Mouse (Mus musculus): Measurements from ENCODE around the gene Klrb1f. TPM values are rescaled to one million over a fixed set of nuclear protein-coding genes. Genes with fewer than 3 reads are reported as not detected.
"Not testable (repeated sequence)": the region's sequence is repeated elsewhere in the genome, so short reads cannot be mapped to it uniquely, and the experiment has no call there.

Gene Klrb1f
- 0.67 and 0.68 TPM in 2 replicates for polyA plus RNA-seq (2015; fragmentation: Nextera tagmentation; extraction: Ambion mirVana)

DNA sequence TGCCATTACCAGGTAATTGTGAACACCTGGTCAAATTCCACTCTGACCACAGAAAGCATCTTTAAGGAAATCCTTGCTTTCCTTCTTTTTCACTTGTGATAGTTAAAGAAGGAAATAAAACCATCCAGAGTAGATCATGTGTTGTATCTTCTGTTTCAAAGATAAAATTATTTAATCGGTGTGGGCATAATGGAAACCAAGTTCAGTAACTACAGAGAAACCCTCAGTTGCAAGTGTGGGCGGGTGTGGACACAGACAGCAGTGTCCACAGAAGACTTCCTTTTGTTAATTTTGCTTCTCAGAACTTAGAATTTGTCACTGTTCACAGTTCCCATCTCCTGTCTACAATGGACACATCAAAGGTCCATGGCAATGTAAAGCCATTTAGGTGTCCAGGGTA, at the start of gene Klrb1f:
TSS of gene Klrb1f (plus strand) at position 301 of the 400 bp plus-strand sequence.
- H3K27me3 ChIP-seq (ENCODE audit: control insufficient read depth, insufficient read depth, low read depth, low read length) = no peaks in the 10 kb centered on the region
- H3K4me2 ChIP-seq (ENCODE audit: low read depth, low read length) = no peak within 1 kb of the TSS
- H3K36me3 ChIP-seq (ENCODE audit: control insufficient read depth, insufficient read depth, low read length) = no peaks in the 10 kb centered on the region
- no peak within 1 kb of the TSS for H3K4me3 ChIP-seq (ENCODE audit: low read length)
- 89% methylated on average over 2 of the region's 2 CpGs for WGBS
- no peak within 1 kb of the TSS for H3K27ac ChIP-seq (ENCODE audit: low read length)
- no peak for ATAC-seq (ENCODE audit: low read depth)
- H3K4me1 ChIP-seq (replicated peaks; ENCODE audit: control insufficient read depth, insufficient read depth, low read length) = peaks cover 4% of the 10 kb centered on the region
- no peaks in the 10 kb centered on the region; the same call in 1 of the 2 replicates for H3K9me3 ChIP-seq (ENCODE audit: control insufficient read depth, low read length)
- H3K9ac ChIP-seq (ENCODE audit: low read length) = no peak within 1 kb of the TSS

DNA sequence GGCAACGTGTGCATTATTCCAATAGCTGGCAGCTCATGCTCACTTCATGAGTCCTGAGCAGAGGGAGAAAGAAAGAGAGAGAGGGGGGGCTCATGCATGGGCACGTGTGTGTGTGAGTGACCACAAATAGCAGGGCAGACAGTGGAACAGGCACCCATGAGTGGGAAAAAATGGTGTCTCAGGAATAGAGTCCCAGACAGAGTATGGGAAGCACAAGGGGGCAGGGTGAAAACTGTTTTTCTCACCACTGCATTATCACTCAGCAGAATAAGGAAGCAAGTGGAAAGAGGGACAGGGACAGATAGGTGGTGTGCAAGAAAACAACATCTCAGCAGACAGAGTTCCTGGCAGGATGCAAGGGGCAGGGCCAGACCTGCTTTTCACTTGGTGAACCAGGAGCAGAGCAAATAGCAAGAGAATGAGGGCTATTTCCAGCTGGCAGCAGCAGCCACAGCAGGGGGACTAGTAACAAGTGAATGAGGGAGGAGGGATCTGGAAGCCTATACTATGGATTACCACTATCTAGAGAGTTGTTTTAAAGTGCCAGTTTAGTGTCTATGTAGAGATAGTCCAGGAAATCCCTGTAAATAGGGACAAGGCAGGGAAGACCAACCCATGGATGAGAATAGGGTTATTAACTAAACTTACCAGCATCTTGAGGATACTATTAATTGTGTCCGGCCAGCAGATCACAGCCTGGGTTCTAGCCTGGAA, 49.5 kb upstream of the Klrb1f start:
- Histone ChIP-seq H3K9ac (ENCODE audit: low read length) (no peak overlapping the region; the same call in 1 of the 2 replicates), H3K27ac (ENCODE audit: low read length) (no peak overlapping the region), H3K36me3 (ENCODE audit: control insufficient read depth, insufficient read depth, low read length) (no peaks in the 10 kb centered on the region), H3K27me3 (ENCODE audit: control insufficient read depth, insufficient read depth, low read depth, low read length) (no peaks in the 10 kb centered on the region), H3K4me1 (replicated peaks; ENCODE audit: control insufficient read depth, insufficient read depth, low read length) (peaks cover 12% of the 10 kb centered on the region; the same call in 1 of the 2 replicates), H3K4me2 (ENCODE audit: low read depth, low read length) (no peak overlapping the region), H3K9me3 (ENCODE audit: control insufficient read depth, low read length) (no peaks in the 10 kb centered on the region), H3K4me3 (ENCODE audit: low read length) (no peak overlapping the region)
- 0 out of 2 replicates have a peak, but pooled peaks have one; percentile 14 for ATAC-seq (ENCODE audit: low read depth)
- WGBS = 57% methylated on average over 3 of the region's 3 CpGs

DNA sequence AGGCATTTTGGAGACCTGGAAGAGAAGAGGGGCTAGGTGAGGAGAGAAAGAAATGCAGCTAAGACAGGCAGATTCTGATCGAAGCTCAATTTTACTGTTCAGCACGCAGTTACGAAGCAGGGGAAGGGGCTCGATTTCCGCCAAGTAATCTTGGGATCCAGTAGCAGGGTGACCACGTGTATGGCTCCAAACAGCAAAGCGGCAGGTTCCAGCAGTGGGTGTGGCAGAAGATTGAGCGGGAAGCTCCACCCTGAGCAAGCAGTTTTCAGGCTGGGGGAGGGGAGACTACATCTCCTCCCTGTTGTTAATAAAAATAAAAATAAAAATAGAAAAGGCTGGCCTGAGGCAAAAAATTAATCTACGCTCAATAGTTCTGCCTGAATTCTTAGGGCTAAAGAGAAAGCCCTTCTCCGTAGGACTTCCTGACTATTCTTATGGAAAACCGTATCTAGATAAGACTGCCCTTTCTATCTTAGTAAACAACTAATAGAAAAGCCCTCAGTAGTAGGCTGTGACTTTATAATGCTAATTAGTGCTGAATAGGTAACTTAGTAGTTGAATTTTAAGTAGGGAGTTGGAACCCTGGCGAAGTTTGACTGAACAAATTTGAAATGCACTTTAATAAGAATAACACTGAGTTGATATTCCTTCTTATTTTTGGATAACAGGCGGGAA, 48.8 kb upstream of the Klrb1f start:
- Histone ChIP-seq H3K4me3 (ENCODE audit: low read length) (no peak overlapping the region), H3K27ac (ENCODE audit: low read length) (no peak overlapping the region), H3K4me2 (ENCODE audit: low read depth, low read length) (no peak overlapping the region), H3K9me3 (ENCODE audit: control insufficient read depth, low read length) (no peaks in the 10 kb centered on the region), H3K9ac (ENCODE audit: low read length) (no peak overlapping the region), H3K36me3 (ENCODE audit: control insufficient read depth, insufficient read depth, low read length) (no peaks in the 10 kb centered on the region), H3K27me3 (ENCODE audit: control insufficient read depth, insufficient read depth, low read depth, low read length) (no peaks in the 10 kb centered on the region), H3K4me1 (replicated peaks; ENCODE audit: control insufficient read depth, insufficient read depth, low read length) (peaks cover 12% of the 10 kb centered on the region; the same call in 1 of the 2 replicates)
- WGBS = 72% methylated on average over 13 of the region's 13 CpGs
- ATAC-seq (ENCODE audit: low read depth) = no peak

DNA sequence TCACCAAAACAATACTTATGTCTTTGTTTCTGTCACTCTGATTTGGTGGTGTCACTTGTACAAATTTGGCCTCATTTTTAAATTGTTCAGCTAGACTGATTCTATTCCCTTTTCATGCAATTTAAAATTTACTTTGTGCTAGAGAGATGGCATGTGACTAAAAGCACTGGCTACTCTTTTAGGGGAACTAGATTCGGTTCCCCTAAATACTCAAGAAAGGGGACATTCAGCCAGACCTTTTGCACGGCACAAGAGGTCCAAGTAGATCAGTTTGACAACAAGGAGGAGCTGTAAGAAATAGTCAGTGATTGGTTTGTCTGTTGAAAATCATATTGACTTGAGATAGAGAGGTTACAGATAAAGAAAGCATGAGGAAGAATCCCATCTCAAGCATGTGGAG, 44.3 kb upstream of the Klrb1f start:
- no peak for ATAC-seq (ENCODE audit: low read depth)
- Histone ChIP-seq H3K27me3 (ENCODE audit: control insufficient read depth, insufficient read depth, low read depth, low read length) (no peaks in the 10 kb centered on the region), H3K36me3 (ENCODE audit: control insufficient read depth, insufficient read depth, low read length) (no peaks in the 10 kb centered on the region), H3K27ac (ENCODE audit: low read length) (no peak overlapping the region), H3K4me2 (ENCODE audit: low read depth, low read length) (no peak overlapping the region), H3K4me3 (ENCODE audit: low read length) (no peak overlapping the region), H3K9me3 (ENCODE audit: control insufficient read depth, low read length) (no peaks in the 10 kb centered on the region; the same call in 1 of the 2 replicates), H3K9ac (ENCODE audit: low read length) (no peak overlapping the region), H3K4me1 (replicated peaks; ENCODE audit: control insufficient read depth, insufficient read depth, low read length) (no peaks in the 10 kb centered on the region; the same call in 1 of the 2 replicates)
- WGBS = 79% methylated on average over 2 of the region's 2 CpGs

DNA sequence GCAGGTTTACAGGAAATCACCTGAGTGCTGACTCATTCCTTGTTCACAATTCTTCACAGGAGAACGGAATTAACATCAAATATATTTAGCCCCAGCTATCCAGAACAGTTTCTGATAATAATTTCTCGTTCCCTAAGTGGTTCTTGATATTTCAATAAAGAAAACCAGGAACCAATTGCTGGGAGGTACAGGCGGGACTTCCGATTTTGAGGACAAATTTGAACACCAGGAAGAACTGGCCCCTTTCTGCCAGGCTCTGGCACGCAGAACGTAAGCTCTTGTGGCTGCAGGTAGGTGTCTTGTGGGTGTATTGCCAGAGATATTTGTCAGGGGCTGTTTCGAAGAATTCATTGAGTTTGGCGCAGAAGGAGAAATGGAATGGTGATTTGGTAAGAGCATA, 37.1 kb upstream of the Klrb1f start:
- no peak for ATAC-seq (ENCODE audit: low read depth)
- no peak overlapping the region for H3K4me3 ChIP-seq (ENCODE audit: low read length)
- H3K27ac ChIP-seq (ENCODE audit: low read length) = no peak overlapping the region

DNA sequence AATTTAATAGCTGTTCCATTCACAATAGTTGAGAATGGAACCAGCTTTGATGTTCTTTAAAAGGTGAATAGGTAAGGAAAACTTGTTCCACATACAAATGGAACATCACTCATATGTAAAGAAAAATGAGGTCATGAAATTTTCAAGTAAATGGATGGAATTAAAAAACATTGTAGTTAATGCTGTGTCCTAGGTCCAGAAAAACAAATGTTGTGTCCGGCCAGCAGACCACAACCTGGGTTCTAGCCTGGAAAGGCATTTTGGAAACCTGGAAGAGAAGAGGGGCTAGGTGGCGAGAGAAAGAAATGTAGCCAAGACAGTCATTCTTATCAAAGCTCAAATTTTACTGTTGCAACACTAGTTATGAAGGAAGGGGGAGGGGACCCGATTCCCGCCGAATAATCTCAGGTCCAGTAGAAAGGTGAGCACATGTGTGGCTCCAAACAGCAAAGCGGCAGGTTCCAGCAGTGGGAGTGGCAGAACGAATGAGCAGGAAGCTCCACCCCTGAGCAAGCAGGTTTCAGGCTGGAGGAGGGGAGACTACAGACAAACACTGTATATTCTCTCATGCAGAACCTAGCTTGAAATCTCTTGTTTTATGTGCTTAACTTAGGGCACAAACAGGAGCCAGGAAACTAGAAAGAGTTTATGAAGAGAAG, 35.7 kb upstream of the Klrb1f start:
- H3K4me3 ChIP-seq (ENCODE audit: low read length); H3K27ac ChIP-seq (ENCODE audit: low read length); H3K36me3 ChIP-seq (ENCODE audit: control insufficient read depth, insufficient read depth, low read length); ATAC-seq (ENCODE audit: low read depth); H3K4me2 ChIP-seq (ENCODE audit: low read depth, low read length); H3K4me1 ChIP-seq (replicated peaks; ENCODE audit: control insufficient read depth, insufficient read depth, low read length); H3K9me3 ChIP-seq (ENCODE audit: control insufficient read depth, low read length); H3K27me3 ChIP-seq (ENCODE audit: control insufficient read depth, insufficient read depth, low read depth, low read length); H3K9ac ChIP-seq (ENCODE audit: low read length): not testable (repeated sequence)
- 71% methylated on average over 7 of the region's 7 CpGs for WGBS

More for the DNA sequence above, 37.1 kb upstream of the Klrb1f start:
- 85% methylated on average over 8 of the region's 8 CpGs for WGBS
- no peak overlapping the region for H3K9ac ChIP-seq (ENCODE audit: low read length)
- H3K36me3 ChIP-seq (ENCODE audit: control insufficient read depth, insufficient read depth, low read length) = no peaks in the 10 kb centered on the region
- H3K4me2 ChIP-seq (ENCODE audit: low read depth, low read length) = no peak overlapping the region
- no peaks in the 10 kb centered on the region for H3K4me1 ChIP-seq (replicated peaks; ENCODE audit: control insufficient read depth, insufficient read depth, low read length)
- no peaks in the 10 kb centered on the region for H3K27me3 ChIP-seq (ENCODE audit: control insufficient read depth, insufficient read depth, low read depth, low read length)
- no peaks in the 10 kb centered on the region; the same call in 1 of the 2 replicates for H3K9me3 ChIP-seq (ENCODE audit: control insufficient read depth, low read length)

DNA sequence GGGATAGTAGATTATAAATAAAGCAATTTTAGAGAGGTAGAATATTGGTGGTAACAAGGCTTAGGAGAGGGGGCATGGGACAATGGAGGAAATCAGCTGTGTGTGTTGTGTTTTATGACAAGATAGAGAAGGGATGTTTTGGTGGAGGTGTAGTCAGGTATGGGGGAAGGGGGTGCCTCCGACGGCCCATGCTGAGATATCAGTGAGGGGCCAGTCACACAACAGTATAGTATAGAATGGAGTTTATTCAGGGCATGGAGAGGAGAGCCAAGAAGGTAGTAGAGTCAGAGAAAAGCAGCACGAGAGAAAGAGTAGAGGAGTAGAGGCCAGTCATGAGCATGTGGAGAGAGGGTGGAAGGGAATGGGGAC, 35.2 kb upstream of the Klrb1f start:
- H3K9me3 ChIP-seq (ENCODE audit: control insufficient read depth, low read length) = no peaks in the 10 kb centered on the region; the same call in 1 of the 2 replicates
- H3K27ac ChIP-seq (ENCODE audit: low read length) = no peak overlapping the region
- no peak overlapping the region for H3K4me2 ChIP-seq (ENCODE audit: low read depth, low read length)
- H3K36me3 ChIP-seq (ENCODE audit: control insufficient read depth, insufficient read depth, low read length) = no peaks in the 10 kb centered on the region
- H3K27me3 ChIP-seq (ENCODE audit: control insufficient read depth, insufficient read depth, low read depth, low read length) = no peaks in the 10 kb centered on the region
- no peak for ATAC-seq (ENCODE audit: low read depth)
- no peak overlapping the region for H3K9ac ChIP-seq (ENCODE audit: low read length)
- 81% methylated on average over 3 of the region's 3 CpGs for WGBS
- H3K4me1 ChIP-seq (replicated peaks; ENCODE audit: control insufficient read depth, insufficient read depth, low read length) = no peaks in the 10 kb centered on the region
- H3K4me3 ChIP-seq (ENCODE audit: low read length) = no peak overlapping the region

DNA sequence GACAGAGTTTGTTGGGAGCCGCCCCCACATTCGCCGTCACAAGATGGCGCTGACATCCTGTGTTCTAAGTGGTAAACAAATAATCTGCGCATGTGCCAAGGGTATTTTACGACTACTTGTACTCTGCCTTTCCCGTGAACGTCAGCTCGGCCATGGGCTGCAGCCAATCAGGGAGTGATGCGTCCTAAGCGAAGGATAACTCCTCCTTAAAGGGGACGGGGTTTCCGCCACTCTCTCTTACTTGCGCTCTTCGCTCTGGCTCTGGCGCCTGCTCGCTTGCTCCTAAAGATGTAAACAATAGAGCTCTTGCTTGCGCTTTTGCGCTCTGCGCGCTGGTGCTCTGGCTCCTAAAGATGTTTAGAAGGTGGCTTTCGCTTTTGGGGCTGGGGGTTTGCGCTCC, 33.7 kb upstream of the Klrb1f start:
- not testable (repeated sequence) for H3K36me3 ChIP-seq (ENCODE audit: control insufficient read depth, insufficient read depth, low read length); H3K4me2 ChIP-seq (ENCODE audit: low read depth, low read length); H3K9ac ChIP-seq (ENCODE audit: low read length); H3K4me1 ChIP-seq (replicated peaks; ENCODE audit: control insufficient read depth, insufficient read depth, low read length); H3K27me3 ChIP-seq (ENCODE audit: control insufficient read depth, insufficient read depth, low read depth, low read length); ATAC-seq (ENCODE audit: low read depth); H3K27ac ChIP-seq (ENCODE audit: low read length); H3K9me3 ChIP-seq (ENCODE audit: control insufficient read depth, low read length); H3K4me3 ChIP-seq (ENCODE audit: low read length)
- 96% methylated on average over 19 of the region's 23 CpGs for WGBS

DNA sequence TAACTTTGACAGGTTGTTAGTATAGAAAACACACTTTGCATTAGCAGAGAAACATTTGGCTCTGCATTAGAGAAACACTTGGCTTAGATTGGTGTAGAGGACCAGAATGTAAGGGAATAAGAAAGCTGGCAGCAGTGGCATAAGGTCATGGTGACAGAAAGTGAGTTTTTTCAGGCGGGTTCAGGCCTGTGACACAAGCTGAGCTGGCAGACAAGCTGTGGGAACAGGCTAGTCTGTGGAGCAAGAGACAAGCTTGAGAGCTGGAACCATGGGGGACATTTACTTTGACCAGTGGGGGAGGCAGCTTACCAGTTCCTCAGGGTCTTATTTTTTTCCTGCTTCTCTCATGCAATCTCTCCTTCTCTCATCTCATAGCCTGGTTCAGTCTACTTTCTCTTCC, 32.7 kb upstream of the Klrb1f start:
- no peaks in the 10 kb centered on the region for H3K9me3 ChIP-seq (ENCODE audit: control insufficient read depth, low read length)
- ATAC-seq (ENCODE audit: low read depth) = no peak
- no peak overlapping the region for H3K27ac ChIP-seq (ENCODE audit: low read length)
- no peak overlapping the region for H3K4me3 ChIP-seq (ENCODE audit: low read length)
- no peaks in the 10 kb centered on the region for H3K36me3 ChIP-seq (ENCODE audit: control insufficient read depth, insufficient read depth, low read length)
- 65% methylated on average over 1 of the region's 1 CpGs for WGBS
- no peaks in the 10 kb centered on the region for H3K4me1 ChIP-seq (replicated peaks; ENCODE audit: control insufficient read depth, insufficient read depth, low read length)
- H3K4me2 ChIP-seq (ENCODE audit: low read depth, low read length) = no peak overlapping the region
- no peak overlapping the region for H3K9ac ChIP-seq (ENCODE audit: low read length)
- no peaks in the 10 kb centered on the region for H3K27me3 ChIP-seq (ENCODE audit: control insufficient read depth, insufficient read depth, low read depth, low read length)
